Mouse (Mus musculus) CH12F3 (cell line): Measurements from ENCODE around the gene Olfr1233.

Source experiments
- in situ Hi-C: fragments of 300-500 bp; cut with MboI; formaldehyde crosslinking; loops from 2 replicates; pipeline ENCODE4 v1.14.3; 2020; ENCODE audit warnings: low sequenced_read_pairs

Gene Olfr1233

GRCm38 (mm10) chr2:89342298-89342697 lies at the start of gene Olfr1233:
Gene Olfr1233, minus strand, starts transcription at chr2:89342398.
- in situ Hi-C loops, result no loop called here

GRCm38 (mm10) chr2:89364765-89365164 lies 22.6 kb upstream of the Olfr1233 start, which contains the start of gene Olfr1234:
Gene Olfr1234, minus strand, starts transcription at chr2:89364865.
- in situ Hi-C loops, result no loop called here

- in situ Hi-C loops, result no loop called here
These were observed 12.6 kb downstream of the Olfr1233 start, which contains the start of gene Olfr1232 for GRCm38 (mm10) chr2:89329575-89329974. Gene Olfr1232, minus strand, starts transcription at chr2:89329675.

GRCm38 (mm10) chr2:89306974-89307373 lies 35.2 kb downstream of the Olfr1233 start, which contains the start of gene Olfr1231:
Gene Olfr1231, minus strand, starts transcription at chr2:89307074.
- in situ Hi-C loops, result no loop called here

GRCm38 (mm10) chr2:89297168-89297567 lies 45.0 kb downstream of the Olfr1233 start, which contains the start of gene Olfr1230:
Gene Olfr1230, minus strand, starts transcription at chr2:89297268.
- in situ Hi-C loops, result no loop called here

GRCm38 (mm10) chr2:89287914-89288313 lies 54.3 kb downstream of the Olfr1233 start, which contains the start of gene Olfr1229:
Gene Olfr1229, minus strand, starts transcription at chr2:89288014.
- in situ Hi-C loops, result no loop called here
